Mouse (Mus musculus): Measurements from ENCODE around the gene Gm13030. TPM values are rescaled to one million over a fixed set of nuclear protein-coding genes. Genes with fewer than 3 reads are reported as not detected.
"Not testable (repeated sequence)": the region's sequence is repeated elsewhere in the genome, so short reads cannot be mapped to it uniquely, and the experiment has no call there.

Gm13030 gene
- not detected for total RNA-seq (2021)
- long read RNA-seq, experiment 1 = 0 reads
- long read RNA-seq, experiment 2 = 0 reads

DNA sequence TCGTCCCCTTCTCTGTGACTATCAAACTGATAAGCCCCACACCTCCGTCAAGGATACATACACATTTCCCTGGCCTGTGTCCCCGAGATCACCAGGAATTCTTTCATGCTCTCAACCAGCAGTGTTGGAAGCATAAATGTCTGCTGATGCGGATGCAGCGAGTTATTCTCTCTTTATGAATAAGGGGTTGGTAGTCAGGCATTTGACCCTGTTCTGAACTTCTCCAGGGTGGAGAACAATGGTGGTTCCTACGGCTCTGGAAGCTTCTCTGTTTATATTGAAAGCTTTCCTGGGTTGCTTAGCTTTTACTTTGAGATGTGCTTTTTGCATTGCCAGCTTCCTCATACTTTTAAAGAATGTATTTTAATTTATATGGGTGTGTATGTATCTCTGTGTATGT, at the start of gene Gm13030:
Gene Gm13030, minus strand, starts transcription at position 101 of the 400 bp plus-strand sequence.
- DNase-seq (ENCODE audit: low spot score in 2 of 2) = no peak
- intact Hi-C loops (cut with DNase I) = no loop called here

DNA sequence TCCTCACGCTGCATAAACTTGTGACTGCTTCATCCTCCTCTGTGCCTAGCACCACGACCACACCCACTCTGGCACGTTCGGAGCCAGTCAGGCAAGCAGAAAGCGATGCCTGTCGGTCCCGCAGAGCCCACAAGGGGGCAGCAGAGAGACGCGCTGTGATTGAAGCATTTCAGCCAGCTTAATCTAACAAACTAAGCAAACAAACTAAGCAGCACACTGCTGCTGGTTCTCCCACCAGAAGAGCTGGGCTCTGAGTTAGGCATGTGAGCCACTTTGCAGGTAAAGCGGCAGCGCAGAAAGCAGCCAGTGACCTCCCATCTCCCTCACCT, 48.3 kb upstream of the Gm13030 start:
- intact Hi-C loops (cut with DNase I) = loop anchor here (2.0 to 10.0 kb wide), 3 partner anchors 80 to 413 kb away; no protein-coding TSS in a partner anchor
- peak; percentile 98 to 99 for DNase-seq (ENCODE audit: low spot score in 2 of 2)

DNA sequence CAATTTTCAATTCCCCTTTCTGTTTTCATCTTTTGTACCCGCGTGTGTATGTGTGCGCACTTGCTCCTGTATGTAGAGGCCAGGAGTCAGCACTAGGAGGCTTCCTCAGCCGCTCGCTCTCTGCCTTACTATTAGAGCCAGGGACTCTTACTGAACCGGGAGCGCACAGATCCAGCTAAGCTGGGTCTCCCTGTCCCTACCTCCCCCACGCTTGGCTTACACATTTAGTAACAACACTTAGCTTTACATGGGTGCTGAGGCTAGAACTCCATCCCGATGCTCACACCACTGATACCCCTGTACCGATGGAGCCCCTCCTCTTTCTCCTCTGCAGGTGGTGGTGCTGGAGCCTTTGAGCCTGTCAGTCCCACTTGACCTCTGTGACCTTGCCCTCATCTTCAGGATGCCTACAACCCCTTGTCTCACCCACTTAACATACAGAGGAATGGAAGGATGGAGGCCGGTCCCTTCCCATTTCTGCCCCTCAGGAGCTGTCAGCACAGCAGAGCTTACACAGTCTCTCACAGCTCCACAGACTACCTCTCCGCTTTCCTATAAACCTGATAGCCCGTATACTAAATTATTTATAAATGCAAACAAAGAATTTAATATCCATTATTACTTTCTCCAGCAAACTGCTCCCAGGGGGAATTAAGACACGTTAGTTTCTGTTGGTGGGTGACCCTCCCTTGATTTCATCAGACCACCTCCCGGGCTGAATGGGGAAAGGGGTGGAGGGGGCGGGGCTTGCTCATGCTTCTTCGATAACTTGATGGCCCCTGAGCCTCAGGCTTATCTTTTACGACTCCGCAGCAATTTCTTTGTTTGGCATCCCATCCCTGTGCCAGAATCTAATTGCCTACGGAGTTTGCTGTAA, 47.7 kb upstream of the Gm13030 start:
- intact Hi-C loops (cut with DNase I) = loop anchor here (2.0 to 10.0 kb wide), 3 partner anchors 81 to 413 kb away; no protein-coding TSS in a partner anchor

DNA sequence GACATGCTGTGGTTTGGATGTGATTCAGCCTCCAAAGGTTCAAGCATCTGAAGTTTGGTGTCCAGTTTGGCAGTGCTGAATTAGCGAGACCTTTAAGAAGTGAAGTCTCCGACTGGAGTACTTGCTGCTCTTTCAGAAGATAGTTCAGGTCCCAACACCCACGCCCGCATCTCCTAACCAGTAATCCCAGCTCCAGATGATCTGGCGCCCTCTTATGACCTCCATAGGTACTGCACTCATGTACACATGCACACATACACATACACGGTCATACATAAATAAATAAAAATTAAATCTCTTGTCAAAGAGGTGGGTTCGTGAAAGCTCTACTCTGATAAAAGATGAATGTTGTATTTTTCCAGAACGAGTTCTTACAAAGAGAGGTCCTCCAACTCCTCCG, 43.5 kb upstream of the Gm13030 start:
- DNase-seq (ENCODE audit: low spot score in 2 of 2) = no peak
- intact Hi-C loops (cut with DNase I) = no loop called here

More for the DNA sequence above, 47.7 kb upstream of the Gm13030 start:
- no peak for DNase-seq (ENCODE audit: low spot score in 2 of 2)

DNA sequence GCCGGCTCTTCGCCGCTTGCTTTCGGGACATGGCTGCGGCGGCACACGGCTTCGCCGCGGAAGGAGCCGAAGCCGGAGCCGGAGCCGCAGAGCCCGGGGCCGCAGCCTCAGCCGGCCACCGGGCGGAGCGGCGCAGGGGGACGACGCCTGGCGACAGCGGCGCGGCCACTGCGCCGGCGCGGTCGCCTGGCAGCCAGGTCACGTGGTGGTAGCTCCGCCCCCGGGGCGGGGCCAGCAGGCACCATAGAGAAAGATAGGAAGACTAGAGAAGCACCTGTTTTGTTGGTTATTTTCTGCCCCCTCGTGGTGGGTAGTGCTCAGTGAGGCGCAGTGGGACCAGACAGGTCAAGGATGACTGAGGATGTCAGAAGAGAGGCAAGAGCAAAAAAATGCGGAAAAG, 40.0 kb upstream of the Gm13030 start, which contains the start of gene Otud3:
Gene Otud3, minus strand, starts transcription at position 149 of the 400 bp plus-strand sequence.
- intact Hi-C loops (cut with DNase I) = no loop called here
- DNase-seq (ENCODE audit: low spot score in 2 of 2) = peak; percentile 95 to 97

DNA sequence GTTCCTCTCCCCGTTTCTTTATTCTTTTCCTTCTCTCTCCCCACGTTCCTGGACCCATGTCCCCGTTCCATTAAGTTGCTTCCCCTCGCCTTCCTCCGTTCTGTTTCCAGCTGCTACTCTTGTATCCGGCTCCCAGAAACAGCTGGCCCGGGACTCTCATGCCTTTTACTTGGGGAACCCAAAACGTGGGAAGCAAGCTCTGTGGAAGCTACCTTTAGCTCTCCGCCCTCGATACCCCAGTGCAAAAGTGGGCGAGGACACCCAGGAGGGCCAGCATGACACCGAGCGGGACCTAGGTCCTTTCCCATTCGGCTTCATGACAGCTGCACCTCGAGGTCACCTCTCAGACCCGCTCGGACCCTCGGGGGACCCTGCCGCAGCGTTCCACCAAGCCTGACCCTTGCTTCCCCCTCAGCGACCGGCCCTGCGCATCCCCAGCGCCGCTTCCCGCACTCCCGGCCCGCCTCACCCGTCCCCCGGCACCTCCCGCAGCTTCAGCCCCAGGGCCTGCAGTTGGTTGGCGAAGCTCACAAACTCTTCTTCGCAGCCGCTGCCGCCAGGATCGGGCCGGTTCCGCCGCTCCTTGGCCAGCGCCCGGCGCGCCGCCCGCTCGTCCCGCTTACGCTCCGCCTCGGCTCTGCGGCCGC, 39.5 kb upstream of the Gm13030 start:
- DNase-seq (ENCODE audit: low spot score in 2 of 2) = no peak
- intact Hi-C loops (cut with DNase I) = no loop called here

DNA sequence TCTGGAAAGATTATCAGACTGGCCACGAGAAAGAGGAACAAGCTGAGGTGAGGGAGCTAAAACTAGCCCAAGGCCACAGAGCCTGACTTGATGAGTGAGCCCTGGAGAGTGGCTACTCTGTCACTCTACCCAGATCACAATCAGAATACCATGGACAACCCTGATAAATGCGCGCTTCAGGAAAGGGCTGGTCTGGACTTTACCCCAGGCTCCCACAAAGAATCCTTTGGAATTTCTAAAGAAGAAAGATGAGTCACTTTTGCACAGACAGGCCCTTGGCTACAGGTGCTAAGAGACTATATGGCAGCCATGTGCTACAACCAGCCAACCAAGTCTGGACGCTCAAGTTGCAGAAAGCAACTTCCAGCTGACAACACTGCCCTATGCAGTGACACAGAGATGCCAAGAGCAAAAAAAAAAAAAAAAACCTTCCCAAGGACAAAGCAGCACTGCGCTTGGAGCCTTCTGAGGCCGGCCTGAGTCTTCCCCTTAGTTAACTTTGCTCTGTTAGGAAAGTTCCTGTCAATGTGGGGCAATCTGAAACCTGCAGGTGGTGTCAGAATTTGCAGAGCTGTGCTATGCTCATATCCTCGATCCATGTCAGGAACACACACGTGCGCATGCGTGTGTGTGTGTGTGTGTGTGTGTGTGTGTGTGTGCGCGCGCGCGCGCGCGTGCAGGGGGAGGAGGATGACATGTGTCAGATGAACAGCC, 32.0 kb upstream of the Gm13030 start:
- intact Hi-C loops (cut with DNase I) = no loop called here

DNA sequence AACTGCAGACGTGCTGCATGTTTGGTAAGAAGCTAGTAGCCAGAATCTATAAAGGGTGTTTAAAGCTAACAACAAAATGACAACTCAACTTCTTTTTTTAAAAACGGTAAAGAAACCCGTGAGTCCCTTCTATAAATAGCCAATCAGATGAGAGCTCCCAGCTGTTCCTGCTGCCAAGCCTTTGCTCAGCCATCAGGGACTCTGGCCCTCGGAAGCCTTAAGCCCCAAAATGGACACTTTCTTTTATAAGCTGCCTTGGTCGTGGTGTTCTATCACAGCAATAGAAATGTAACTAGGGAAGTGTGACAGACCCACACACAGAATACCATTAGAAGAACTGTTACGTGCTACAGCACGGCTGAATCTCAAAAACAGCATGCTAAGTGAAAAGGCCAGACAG, 25.6 kb upstream of the Gm13030 start:
- DNase-seq (ENCODE audit: low spot score in 2 of 2) = peak in 1 of 2 experiments; percentile 58
- intact Hi-C loops (cut with DNase I) = no loop called here

More for the DNA sequence above, 32.0 kb upstream of the Gm13030 start:
- no peak for DNase-seq (ENCODE audit: low spot score in 2 of 2)

DNA sequence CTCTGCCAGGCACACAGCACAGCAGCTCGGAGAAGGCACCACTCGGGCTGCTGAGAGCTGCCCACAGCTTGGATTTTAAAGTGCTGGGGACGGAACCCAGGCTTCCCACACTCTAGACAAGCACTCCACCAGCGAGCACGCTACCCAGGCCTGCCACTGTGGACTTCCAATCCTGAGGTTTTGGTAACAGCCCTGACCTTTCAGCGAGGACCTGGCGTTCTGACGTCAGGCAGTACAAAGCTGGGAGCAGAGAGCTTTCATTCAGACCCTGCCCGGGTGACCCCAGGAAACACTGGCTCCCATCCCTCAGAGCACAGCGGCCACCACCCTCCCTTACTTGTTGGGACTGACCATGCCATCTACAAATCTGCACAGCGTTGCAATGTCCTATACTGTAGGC, 20.0 kb upstream of the Gm13030 start:
- DNase-seq (ENCODE audit: low spot score in 2 of 2); intact Hi-C loops (cut with DNase I): not testable (repeated sequence)

DNA sequence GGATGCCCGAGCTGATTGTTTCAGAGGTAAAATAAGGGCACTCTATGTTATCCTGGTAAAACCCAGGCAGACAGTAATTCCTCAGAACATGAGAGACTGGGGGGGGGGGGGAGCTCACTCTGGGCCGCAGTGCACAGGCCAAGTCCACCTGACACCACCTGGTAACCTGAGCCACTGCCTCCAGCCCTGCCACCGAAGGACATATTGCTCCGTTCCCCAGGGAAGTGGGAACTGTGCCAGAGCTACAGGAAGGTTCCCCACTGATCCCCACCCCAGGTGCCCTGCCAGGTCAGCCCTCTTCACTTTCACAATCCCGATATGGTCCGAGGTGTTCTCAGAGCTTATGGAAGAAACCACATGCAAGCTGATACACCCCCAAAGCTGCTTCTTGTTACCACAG, 18.9 kb upstream of the Gm13030 start:
- no peak for DNase-seq (ENCODE audit: low spot score in 2 of 2)
- intact Hi-C loops (cut with DNase I) = no loop called here

DNA sequence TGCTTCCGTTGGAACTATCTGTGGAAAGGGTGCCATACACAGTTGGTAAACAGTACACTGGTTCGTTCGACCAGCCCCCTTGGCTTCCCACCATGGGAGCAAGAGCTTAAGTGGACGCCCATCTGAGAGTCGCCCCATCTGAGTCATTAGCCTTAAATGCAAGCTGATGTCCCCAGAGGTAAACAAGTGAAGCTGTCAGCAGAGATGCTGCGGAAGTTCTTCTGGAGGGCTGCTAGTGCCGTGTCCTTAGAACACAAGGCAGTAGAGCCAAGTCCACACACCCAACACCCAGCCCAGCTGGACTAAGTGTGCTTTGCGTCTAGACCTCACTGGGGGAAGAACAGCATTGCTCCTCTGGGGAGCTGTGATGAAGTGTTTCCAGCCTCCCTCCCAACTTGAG, 15.9 kb upstream of the Gm13030 start:
- intact Hi-C loops (cut with DNase I) = no loop called here
- DNase-seq (ENCODE audit: low spot score in 2 of 2) = no peak

DNA sequence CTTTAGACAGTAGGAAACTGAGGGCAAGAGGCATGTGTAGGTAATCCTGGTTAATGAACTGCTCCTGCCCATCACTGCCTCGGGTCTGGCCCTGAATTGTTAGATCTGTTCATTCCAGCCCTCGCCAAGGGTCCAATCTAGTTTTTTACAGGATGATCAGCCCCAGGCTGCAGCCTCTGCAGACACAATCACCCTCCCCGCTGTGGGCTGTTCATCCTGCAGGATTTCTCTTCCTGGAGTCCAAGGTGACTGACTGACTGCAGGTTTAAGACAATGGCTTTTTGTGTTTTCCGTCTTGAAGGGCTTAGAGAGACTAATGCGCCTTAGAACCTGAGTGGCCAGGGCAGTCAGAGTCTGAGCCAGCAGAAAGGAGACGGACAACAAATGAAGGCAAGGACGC, 15.4 kb upstream of the Gm13030 start:
- intact Hi-C loops (cut with DNase I) = no loop called here
- no peak for DNase-seq (ENCODE audit: low spot score in 2 of 2)

DNA sequence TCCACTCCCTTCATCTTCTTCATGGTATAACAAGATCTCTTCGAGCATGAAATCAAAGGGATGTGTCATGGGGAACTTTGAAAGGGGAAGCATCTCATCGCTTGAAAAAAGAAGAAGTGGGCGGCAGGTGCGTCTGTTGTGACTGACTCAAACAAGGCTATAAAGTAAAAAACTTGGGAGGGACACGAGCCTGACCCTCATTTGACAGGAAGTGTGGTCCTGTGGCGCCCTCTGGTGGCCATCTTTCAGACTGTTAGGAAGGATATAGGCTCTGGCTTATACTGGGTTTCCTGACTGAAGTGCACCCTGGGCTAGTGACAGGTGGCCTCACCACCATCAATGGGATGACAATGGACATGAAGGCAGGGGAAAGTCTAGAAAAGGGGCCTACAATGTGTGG, 10.5 kb upstream of the Gm13030 start:
- intact Hi-C loops (cut with DNase I) = loop anchor here (1.0 kb wide), 1 partner anchor 18 kb away; no protein-coding TSS in a partner anchor
- peak; percentile 93 to 94 for DNase-seq (ENCODE audit: low spot score in 2 of 2)

DNA sequence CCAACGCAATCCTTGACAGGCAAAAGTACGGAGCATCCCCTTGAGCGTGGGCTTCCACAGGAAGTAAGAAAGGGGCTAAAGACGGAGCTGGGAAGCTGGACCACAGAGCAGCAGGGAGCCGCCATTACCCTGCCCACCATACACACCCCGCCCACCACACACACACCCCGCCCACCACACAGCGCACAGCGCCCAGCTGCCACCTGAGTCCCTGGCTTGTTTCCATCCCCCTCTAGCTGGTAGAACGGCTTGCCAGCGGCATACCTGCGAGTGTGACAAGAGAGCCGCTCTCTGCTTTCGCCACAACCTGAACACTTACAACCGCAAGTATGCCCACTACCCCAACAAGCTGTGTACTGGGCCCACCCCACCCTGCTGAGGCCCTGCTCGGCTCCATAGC, 8.4 kb upstream of the Gm13030 start:
- intact Hi-C loops (cut with DNase I) = no loop called here
- peak in 1 of 2 experiments; percentile 49 for DNase-seq (ENCODE audit: low spot score in 2 of 2)

DNA sequence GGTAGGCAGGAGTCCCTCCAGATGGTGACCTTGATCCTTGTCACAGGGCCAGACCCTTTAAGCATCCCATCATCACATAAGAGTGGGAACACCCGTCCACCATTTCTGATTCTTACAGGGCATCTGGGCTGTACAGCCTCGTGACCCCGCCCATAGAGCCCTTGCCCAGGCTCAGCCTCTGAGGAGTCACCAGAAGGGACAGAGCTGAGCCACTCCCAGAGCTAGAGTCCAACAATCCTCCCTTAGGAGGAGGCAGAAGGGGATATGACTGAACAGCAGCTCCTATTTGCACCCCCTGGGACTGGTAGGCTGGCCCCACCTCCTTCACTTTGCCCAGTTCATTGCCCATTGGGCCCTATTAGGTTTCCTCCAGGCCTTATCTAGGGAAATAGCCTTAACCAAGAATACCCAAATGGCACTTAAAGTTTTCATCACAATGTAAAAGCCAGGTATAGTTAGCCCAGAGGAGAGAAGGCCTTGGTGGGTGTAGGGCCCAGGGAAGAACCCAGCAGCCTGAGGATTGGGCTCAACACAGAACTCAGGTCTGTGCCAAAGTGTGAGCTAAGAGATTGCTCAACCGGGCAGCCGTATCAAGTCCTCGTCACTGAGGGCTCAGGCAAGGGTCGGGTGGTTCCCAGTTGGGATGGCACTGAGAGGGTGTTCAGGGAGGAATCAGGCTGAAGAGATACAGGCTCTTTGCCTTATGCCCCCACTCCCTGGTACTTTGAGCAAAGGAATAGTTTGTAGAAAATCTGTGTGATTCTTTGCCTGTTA, 7.2 kb upstream of the Gm13030 start:
- DNase-seq (ENCODE audit: low spot score in 2 of 2) = no peak
- intact Hi-C loops (cut with DNase I) = no loop called here

DNA sequence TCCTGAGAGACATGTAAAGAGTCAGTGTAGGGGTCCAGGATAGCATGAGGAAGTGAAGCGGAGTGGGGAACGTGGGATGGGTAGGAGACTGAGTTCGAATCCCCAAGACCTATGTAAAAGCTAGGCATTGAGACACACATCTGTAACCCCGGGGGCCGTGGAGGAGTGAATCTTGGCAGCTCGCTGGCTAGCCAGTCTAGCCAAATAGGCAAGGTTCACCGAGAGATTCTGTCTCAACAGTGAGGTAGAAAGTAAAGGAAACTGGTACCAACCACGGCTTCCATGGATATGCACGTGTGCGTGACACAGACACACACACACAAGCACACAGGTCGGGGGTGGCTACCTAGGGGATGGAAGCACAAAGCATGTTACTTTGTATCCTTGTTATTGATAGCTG, 6.0 kb upstream of the Gm13030 start:
- no peak for DNase-seq (ENCODE audit: low spot score in 2 of 2)
- intact Hi-C loops (cut with DNase I) = no loop called here

DNA sequence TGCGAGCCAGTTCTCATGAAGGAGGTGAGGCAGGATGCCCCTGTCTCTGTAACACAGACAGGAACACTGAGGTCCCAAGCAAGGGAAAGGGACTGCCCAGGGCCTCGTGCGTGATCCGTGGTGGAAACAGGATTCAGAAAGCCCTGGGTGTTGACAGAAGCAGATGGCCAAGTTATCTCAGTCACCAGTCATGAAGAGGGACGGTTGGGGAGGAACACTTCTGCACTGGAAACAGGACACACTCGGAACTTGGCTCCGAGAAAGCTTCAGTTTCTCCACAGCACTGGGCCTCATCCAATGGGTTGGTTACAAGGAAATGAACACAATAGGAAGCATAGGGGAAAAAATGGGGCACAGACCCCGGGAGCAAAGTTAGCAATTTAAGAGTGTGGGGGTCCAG, 5.0 kb upstream of the Gm13030 start:
- intact Hi-C loops (cut with DNase I) = no loop called here

DNA sequence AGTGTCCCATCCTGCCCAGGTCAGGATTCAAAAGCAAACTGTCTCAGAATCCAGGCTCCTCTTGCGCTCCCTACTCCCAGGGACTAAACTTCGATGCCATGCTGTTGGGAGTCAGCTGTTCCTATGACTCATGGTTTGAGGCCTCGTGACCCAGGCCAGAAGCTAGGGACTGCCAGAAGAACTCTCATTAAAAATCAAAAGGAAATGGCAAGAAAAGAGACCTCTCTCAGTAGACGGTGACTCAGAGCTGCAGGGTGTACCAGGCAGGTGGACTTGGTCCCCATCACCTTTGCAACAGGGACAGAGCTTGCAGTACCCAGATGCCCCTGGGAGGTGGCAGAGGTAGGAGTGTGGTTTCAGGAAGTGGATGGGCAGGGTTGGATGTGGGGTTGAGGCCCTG, 4.0 kb upstream of the Gm13030 start, which contains the start of gene Pla2g2e:
Gene Pla2g2e, plus strand, starts transcription at position 212 of the 400 bp plus-strand sequence.
- no peak for DNase-seq (ENCODE audit: low spot score in 2 of 2)
- intact Hi-C loops (cut with DNase I) = no loop called here

More for the DNA sequence above, 5.0 kb upstream of the Gm13030 start:
- no peak for DNase-seq (ENCODE audit: low spot score in 2 of 2)

DNA sequence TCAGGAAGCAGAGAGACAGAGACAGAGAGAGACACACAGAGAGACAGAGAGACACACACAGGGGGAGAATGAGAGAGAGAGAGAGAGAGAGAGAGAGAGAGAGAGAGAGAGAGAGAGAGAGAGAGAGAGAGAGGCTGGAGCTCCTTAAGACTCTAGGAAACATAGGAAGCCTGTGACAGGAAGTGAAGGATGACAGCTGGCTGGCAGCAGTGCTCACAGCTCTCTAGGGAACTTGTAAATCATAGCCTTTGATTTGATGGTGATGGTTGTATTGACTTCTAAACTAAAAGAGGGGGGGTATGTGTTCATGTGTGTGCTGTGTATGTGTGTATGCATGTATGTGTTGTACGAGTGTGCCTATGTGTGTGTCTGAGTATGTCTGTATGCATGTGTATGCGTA, 2.2 kb upstream of the Gm13030 start:
- intact Hi-C loops (cut with DNase I) = no loop called here
- DNase-seq (ENCODE audit: low spot score in 2 of 2) = no peak
